Mouse (Mus musculus): Measurements from ENCODE around the gene Trim40. TPM values are rescaled to one million over a fixed set of nuclear protein-coding genes. Genes with fewer than 3 reads are reported as not detected.

Gene Trim40
- polyA plus RNA-seq, 1 experiment from 2014 or later: not detected

- WGBS: 88% methylated on average over 3 of the region's 3 CpGs
- Histone ChIP-seq H3K27me3 (ENCODE audit: insufficient read depth, low read length) (no peaks in the 10 kb centered on the region), H3K36me3 (ENCODE audit: insufficient read depth, low read length) (peaks cover 41% of the 10 kb centered on the region), H3K4me1 (replicated peaks; ENCODE audit: insufficient read depth, low read length) (no peaks in the 10 kb centered on the region), H3K9ac (ENCODE audit: low read depth, low read length) (no peak overlapping the region), H3K27ac (no peak overlapping the region), H3K4me3 (replicated peaks; ENCODE audit: low read depth, low read length) (no peak overlapping the region), H3K4me2 (ENCODE audit: low read length) (no peak overlapping the region), H3K9me3 (replicated peaks; ENCODE audit: low read length) (no peaks in the 10 kb centered on the region)
- no peak for DNase-seq (ENCODE audit: low spot score)
- TF ChIP-seq CTCF (IDR thresholded peaks at IDR 0.05; ENCODE audit: low read depth): no peak
- ATAC-seq (replicated peaks; ENCODE audit: low FRiP score, low read depth): no peak
Observed at GRCm38 (mm10) chr17:36858181-36858580, 31.7 kb downstream of the Trim40 start.

GRCm38 (mm10) chr17:36856236-36856635, 33.7 kb downstream of the Trim40 start:
- no peak for TF ChIP-seq CTCF (IDR thresholded peaks at IDR 0.05; ENCODE audit: low read depth)
- Histone ChIP-seq H3K4me3 (replicated peaks; ENCODE audit: low read depth, low read length) (no peak overlapping the region), H3K27ac (no peak overlapping the region), H3K9ac (ENCODE audit: low read depth, low read length) (no peak overlapping the region), H3K27me3 (ENCODE audit: insufficient read depth, low read length) (no peaks in the 10 kb centered on the region), H3K9me3 (replicated peaks; ENCODE audit: low read length) (no peaks in the 10 kb centered on the region), H3K4me1 (replicated peaks; ENCODE audit: insufficient read depth, low read length) (no peaks in the 10 kb centered on the region), H3K36me3 (ENCODE audit: insufficient read depth, low read length) (peaks cover 50% of the 10 kb centered on the region), H3K4me2 (ENCODE audit: low read length) (no peak overlapping the region)
- no peak for DNase-seq (ENCODE audit: low spot score)
- no peak for ATAC-seq (replicated peaks; ENCODE audit: low FRiP score, low read depth)
- WGBS: 93% methylated on average over 4 of the region's 4 CpGs

- H3K36me3 ChIP-seq (ENCODE audit: insufficient read depth, low read length): peaks cover 53% of the 10 kb centered on the region
Observed at GRCm38 (mm10) chr17:36855484-36855883, 34.4 kb downstream of the Trim40 start.

GRCm38 (mm10) chr17:36851627-36852026, 38.3 kb downstream of the Trim40 start:
- Histone ChIP-seq H3K9ac (ENCODE audit: low read depth, low read length) (no peak overlapping the region), H3K4me3 (replicated peaks; ENCODE audit: low read depth, low read length) (no peak overlapping the region), H3K36me3 (ENCODE audit: insufficient read depth, low read length) (peaks cover 37% of the 10 kb centered on the region), H3K27ac (no peak overlapping the region), H3K9me3 (replicated peaks; ENCODE audit: low read length) (no peaks in the 10 kb centered on the region), H3K27me3 (ENCODE audit: insufficient read depth, low read length) (no peaks in the 10 kb centered on the region), H3K4me1 (replicated peaks; ENCODE audit: insufficient read depth, low read length) (no peaks in the 10 kb centered on the region), H3K4me2 (ENCODE audit: low read length) (no peak overlapping the region)
- no peak for DNase-seq (ENCODE audit: low spot score)
- no peak for ATAC-seq (replicated peaks; ENCODE audit: low FRiP score, low read depth)
- no peak for TF ChIP-seq CTCF (IDR thresholded peaks at IDR 0.05; ENCODE audit: low read depth)
- WGBS: 84% methylated on average over 5 of the region's 5 CpGs

More at GRCm38 (mm10) chr17:36855484-36855883, 34.4 kb downstream of the Trim40 start:
- no peak for TF ChIP-seq CTCF (IDR thresholded peaks at IDR 0.05; ENCODE audit: low read depth)
- no peak for DNase-seq (ENCODE audit: low spot score)
- no peak for ATAC-seq (replicated peaks; ENCODE audit: low FRiP score, low read depth)
- no peak overlapping the region for H3K4me2 ChIP-seq (ENCODE audit: low read length)
- H3K9me3 ChIP-seq (replicated peaks; ENCODE audit: low read length): no peaks in the 10 kb centered on the region
- H3K4me3 ChIP-seq (replicated peaks; ENCODE audit: low read depth, low read length): no peak overlapping the region
- H3K27ac ChIP-seq: no peak overlapping the region
- H3K4me1 ChIP-seq (replicated peaks; ENCODE audit: insufficient read depth, low read length): no peaks in the 10 kb centered on the region
- no peaks in the 10 kb centered on the region for H3K27me3 ChIP-seq (ENCODE audit: insufficient read depth, low read length)
- 93% methylated on average over 3 of the region's 3 CpGs for WGBS
- H3K9ac ChIP-seq (ENCODE audit: low read depth, low read length): no peak overlapping the region

- H3K9ac ChIP-seq (ENCODE audit: low read depth, low read length): no peak overlapping the region
- ATAC-seq (replicated peaks; ENCODE audit: low FRiP score, low read depth) (peak; percentile 61; the same call in 1 of the 2 replicates), DNase-seq (ENCODE audit: low spot score) (no peak)
- no peaks in the 10 kb centered on the region for H3K9me3 ChIP-seq (replicated peaks; ENCODE audit: low read length)
- peaks cover 34% of the 10 kb centered on the region for H3K36me3 ChIP-seq (ENCODE audit: insufficient read depth, low read length)
- WGBS: 82% methylated on average over 5 of the region's 5 CpGs
- H3K27me3 ChIP-seq (ENCODE audit: insufficient read depth, low read length): no peaks in the 10 kb centered on the region
- no peak for TF ChIP-seq CTCF (IDR thresholded peaks at IDR 0.05; ENCODE audit: low read depth)
- H3K4me3 ChIP-seq (replicated peaks; ENCODE audit: low read depth, low read length): no peak overlapping the region
- H3K27ac ChIP-seq: no peak overlapping the region
- no peak overlapping the region for H3K4me2 ChIP-seq (ENCODE audit: low read length)
- no peaks in the 10 kb centered on the region for H3K4me1 ChIP-seq (replicated peaks; ENCODE audit: insufficient read depth, low read length)
Observed at GRCm38 (mm10) chr17:36851200-36851599, 38.7 kb downstream of the Trim40 start.

- Histone ChIP-seq H3K27me3 (ENCODE audit: insufficient read depth, low read length) (no peaks in the 10 kb centered on the region), H3K36me3 (ENCODE audit: insufficient read depth, low read length) (peaks cover 24% of the 10 kb centered on the region), H3K4me2 (ENCODE audit: low read length) (no peak overlapping the region), H3K27ac (no peak overlapping the region), H3K9me3 (replicated peaks; ENCODE audit: low read length) (no peaks in the 10 kb centered on the region), H3K9ac (ENCODE audit: low read depth, low read length) (no peak overlapping the region), H3K4me1 (replicated peaks; ENCODE audit: insufficient read depth, low read length) (no peaks in the 10 kb centered on the region), H3K4me3 (replicated peaks; ENCODE audit: low read depth, low read length) (no peak overlapping the region)
- DNase-seq (ENCODE audit: low spot score) (no peak), ATAC-seq (replicated peaks; ENCODE audit: low FRiP score, low read depth) (no peak)
- 93% methylated on average over 2 of the region's 2 CpGs for WGBS
- TF ChIP-seq CTCF (IDR thresholded peaks at IDR 0.05; ENCODE audit: low read depth): no peak
Observed at GRCm38 (mm10) chr17:36849992-36850391, 39.9 kb downstream of the Trim40 start.

GRCm38 (mm10) chr17:36848911-36849310, 41.0 kb downstream of the Trim40 start:
- Histone ChIP-seq H3K9ac (ENCODE audit: low read depth, low read length) (no peak overlapping the region), H3K4me2 (ENCODE audit: low read length) (no peak overlapping the region), H3K27ac (no peak overlapping the region), H3K4me3 (replicated peaks; ENCODE audit: low read depth, low read length) (no peak overlapping the region), H3K36me3 (ENCODE audit: insufficient read depth, low read length) (peaks cover 16% of the 10 kb centered on the region; the same call in 1 of the 2 replicates), H3K4me1 (replicated peaks; ENCODE audit: insufficient read depth, low read length) (no peaks in the 10 kb centered on the region; the same call in 1 of the 2 replicates), H3K9me3 (replicated peaks; ENCODE audit: low read length) (no peaks in the 10 kb centered on the region), H3K27me3 (ENCODE audit: insufficient read depth, low read length) (no peaks in the 10 kb centered on the region)
- 81% methylated on average over 5 of the region's 5 CpGs for WGBS
- no peak for TF ChIP-seq CTCF (IDR thresholded peaks at IDR 0.05; ENCODE audit: low read depth)
- no peak for ATAC-seq (replicated peaks; ENCODE audit: low FRiP score, low read depth)
- no peak for DNase-seq (ENCODE audit: low spot score)
